Mouse (Mus musculus): ENCODE data around the gene Gm11077.
A peak's percentile ranks its signal among the peaks of the same experiment; 100 is the strongest.

Gm11077 gene

DNA sequence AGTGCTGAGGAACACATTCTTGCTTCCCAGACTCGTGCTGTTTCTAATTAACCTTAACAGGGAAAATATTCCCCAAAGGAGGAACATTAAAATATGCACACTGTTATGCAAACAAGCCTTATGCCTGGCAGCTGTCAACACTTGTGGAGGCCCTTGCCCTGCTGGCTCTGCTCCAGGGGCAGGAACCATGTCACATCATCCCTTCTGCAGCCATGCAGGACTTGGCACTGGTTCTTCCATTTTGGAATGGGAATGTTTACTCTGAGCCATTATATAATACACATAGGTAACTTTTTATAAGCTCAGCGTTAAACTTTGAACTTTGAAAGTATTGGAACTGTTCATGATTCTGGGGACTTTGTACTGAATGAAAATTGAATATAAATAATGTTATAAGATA, 18.5 kb downstream of the Gm11077 start:
- DNase-seq (ENCODE audit: low spot score) = no peak

DNA sequence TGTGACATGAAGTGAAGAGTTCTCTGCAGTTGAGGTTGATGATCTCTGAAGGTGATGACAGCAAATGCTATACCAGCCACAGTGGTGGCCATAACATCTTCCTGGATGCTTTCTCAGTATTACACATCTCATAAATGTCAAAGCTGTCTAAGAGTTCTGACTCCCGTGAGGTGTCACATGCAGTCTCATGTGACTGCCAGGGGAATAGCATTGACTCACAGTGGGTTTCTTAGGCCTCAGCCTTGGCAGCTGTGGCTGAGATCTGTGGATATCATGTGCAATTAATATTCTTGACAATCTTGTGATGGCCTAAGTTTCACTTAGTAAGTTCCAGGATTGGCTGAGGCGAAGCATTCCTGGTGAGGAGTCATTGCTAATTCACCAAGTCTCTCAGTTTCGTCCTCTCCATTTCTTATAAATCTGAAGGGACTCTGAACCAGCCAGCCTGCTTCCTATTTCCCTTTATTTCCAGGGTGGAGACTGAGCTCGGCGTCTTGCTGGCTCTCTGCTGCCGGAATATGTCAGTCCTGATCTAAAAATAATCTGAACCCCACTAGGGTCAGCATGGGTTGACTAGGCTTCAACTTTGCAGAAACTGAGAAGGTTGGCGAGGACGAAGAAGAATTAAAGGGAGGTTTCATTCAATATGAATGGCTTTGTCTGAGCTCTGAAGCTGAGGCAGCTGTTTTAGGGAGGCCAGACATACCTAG, 21.4 kb downstream of the Gm11077 start:
- DNase-seq (ENCODE audit: low spot score) = no peak

DNA sequence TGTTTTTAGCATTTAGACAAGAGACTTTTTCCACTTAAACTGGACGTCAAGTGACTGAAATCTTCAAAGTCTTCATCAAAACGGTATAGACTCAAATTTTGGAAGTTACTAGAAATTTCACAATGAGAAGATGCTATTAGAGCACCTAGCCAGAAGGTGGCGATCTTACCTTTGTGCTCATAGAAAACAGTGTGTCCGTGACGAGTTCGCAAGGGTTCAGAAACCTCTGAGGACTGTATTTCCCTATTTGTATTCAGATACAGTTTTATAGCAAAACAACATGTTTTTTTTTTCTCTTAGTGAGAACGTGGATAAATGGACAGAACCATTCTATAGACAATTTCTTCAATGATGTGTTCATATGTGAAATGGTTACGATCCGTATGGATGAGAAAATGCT, 37.3 kb downstream of the Gm11077 start:
- peak; percentile 26 for DNase-seq (ENCODE audit: low spot score)

DNA sequence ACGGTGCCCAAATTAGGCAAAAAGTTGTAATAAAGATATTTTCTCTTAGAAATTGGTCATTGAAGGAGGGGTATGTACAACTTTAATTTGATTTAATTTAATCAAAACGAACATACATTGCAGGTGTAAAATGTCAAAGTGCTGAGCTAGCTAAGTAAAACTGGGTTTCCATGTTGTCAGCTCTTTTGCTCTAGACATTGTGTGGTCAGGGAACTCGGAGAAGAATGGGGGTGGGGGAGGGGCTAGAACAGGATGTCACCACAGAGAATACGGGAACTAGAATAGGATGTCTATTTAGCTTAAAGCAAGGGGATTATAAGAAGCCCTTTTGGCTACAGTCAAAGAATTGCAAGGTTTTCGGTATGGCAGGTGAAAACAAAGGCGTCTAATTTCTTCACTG, 38.2 kb downstream of the Gm11077 start:
- no peak for DNase-seq (ENCODE audit: low spot score)

DNA sequence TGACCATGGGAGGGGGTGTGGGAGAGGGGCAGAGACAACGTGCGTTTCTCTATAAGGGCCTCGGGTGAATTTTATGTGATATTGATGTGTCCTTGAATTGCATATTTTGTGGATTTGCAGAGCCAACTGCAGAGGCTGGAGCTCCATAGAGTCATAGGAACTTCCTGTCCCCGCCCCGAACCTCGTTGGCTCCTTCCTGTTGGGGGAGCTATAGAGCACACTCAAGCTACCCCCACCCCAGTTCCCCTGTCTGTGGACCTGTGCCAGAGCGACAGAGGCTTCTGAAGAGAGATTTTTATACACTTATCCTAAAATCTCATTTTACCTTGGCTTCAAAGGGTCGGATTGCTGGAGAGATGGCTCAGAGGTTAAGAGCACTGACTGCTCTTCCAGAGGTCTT, 39.1 kb downstream of the Gm11077 start:
- no peak for DNase-seq (ENCODE audit: low spot score)

DNA sequence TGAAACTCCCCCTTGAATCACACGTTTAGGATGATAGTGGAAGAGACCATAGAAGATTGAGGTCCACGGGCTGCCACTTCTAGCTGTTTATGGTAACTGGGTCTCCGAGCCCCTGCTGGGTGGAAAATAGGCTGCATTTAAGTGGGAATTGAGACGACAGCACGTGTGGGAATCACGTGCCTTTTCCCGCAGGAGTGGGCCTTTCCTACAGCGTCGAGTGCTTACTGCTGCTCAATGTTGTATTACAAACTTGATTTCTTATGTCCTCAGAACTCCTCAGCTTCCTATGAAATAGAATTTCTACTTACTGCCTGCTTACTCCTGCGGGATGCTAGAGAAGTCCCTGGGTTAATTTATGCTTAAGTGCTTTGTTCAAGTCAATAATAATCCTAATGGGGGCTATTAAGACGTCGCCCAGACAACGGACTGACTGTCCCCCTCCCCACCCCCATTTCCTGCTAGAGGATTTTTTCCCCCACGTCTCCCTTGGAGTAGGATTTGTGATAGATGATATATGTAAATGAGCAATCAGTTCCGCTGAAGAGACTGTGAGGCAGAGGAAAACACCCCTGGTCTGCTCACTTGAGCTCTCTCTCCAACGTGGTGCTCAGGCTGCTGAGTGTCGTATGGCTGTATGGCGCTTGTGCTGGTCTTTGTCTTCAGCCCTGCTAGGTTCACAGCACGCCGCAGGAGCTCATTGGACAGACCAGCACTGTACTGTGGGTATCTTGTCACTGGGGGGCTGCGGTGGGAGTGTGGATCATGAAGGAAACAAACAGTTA, 40.0 kb downstream of the Gm11077 start:
- no peak for DNase-seq (ENCODE audit: low spot score)

DNA sequence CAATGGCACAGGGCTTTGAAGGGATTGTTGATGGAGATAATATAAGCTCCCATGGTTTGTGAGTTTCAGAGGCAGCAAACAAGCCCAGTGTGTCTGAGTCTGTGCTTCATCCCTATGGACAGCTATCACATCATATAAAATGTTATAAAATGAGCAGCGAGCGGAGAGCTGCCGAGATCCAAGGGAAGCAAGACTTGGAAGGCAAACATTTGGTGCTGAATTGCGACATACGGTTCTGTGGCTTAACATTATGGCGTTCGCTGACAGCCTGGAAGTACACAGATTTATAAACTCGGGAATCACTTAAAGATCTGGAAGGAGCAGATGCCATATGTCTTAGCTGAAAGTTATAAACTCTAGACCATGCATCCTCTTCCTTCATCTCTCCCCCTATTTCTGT, 47.2 kb downstream of the Gm11077 start:
- no peak for DNase-seq (ENCODE audit: low spot score)

DNA sequence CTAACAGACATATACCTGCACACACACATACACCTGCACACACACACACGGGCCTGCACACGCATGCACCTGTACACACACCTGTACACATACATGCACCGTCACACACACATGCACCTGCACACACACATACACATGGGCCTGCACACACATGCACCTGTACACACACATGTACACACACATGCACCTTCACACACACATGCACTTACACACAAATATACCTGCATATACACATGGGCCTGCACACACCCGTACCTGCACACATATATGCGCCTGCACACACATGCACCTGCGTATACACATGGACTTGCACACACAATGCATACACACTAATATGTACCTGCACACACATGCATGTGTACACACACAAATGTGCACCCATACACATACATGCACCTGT, 53.4 kb downstream of the Gm11077 start:
- no peak for DNase-seq (ENCODE audit: low spot score)

DNA sequence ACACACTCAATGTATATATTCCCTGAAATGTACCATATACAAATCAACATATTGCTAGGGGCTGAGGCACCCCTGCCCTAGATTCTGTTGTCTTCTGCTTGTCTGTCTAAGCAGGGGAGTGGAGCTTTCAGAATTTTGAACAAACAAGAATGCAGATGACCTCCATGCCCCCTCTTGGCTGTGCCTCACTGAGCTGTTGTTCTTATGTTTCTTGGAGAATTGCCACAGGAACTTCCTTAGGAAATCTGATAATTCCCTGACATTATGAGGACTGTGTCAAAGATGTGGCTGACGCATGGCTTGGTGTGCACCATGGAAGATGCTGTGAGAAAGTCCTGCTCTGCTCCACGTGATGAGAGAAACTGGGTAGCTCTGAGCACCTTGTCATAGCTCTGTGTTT, 57.0 kb downstream of the Gm11077 start:
- DNase-seq (ENCODE audit: low spot score) = no peak

DNA sequence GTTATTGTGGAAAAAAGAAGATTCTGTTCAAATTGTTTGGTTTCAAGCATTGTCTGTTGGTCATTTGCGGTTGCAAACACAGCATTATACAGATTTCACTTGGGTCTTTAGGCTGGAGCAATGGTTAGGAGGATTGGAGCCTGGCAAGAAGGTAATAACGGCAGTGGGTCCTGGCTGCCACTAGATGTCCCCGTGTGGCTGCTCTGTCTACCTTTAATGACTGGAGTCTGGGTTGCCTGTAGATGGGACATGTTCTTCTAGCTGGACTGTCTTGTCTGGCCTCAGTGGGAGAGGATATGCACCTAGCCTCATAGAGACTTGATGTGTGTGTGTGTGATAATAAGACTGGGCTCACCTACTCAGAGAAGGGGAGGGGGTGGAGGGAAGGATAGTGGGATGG, 60.8 kb downstream of the Gm11077 start:
- DNase-seq (ENCODE audit: low spot score) = no peak

DNA sequence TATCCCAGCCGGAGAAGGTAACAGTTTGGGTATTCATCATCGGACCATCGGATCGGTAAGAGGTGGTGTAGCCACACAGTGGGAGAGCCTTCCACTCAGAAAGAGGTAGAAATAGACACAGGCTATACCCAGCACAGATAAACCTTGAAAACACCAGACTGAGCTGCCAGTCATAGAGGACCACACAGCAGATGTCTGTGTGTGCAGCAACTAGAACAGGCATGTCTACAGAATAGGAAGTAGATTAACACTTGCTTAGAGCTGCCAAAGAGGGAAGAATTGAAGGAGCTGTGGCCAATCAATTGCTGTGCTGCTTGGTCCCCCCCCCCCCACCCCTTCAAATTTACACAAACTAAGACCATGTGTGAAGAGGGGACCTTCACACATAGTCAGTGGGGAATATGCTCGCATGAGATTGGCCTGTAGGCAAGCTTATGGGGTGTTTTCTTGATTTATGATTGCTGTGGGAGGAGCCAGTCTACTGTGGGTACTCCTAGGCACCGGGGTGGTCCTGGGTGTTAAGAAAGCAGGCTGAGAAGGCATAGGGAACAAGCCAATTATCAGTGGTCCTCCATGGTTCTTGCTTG, 64.7 kb downstream of the Gm11077 start:
- DNase-seq (ENCODE audit: low spot score) = no peak

DNA sequence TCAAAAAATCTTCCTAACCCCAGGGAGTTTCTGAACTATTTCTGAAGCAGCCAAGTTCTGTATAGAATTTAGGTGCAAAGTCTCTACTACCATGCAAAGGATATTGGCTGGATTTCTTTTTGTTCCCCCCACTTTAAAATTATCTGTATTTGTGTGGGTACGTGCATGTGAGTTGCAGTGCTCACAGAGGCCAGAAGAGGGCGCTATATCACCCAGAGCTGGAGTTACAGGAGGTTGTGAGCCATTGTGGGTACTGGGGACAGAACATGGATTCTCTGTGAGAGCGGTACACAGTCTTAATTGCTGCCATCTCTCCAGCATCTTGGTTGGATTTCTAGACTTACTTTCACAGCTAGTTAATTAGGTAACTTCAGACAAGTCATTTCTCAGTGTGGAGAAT, 69.8 kb downstream of the Gm11077 start:
- no peak for DNase-seq (ENCODE audit: low spot score)

DNA sequence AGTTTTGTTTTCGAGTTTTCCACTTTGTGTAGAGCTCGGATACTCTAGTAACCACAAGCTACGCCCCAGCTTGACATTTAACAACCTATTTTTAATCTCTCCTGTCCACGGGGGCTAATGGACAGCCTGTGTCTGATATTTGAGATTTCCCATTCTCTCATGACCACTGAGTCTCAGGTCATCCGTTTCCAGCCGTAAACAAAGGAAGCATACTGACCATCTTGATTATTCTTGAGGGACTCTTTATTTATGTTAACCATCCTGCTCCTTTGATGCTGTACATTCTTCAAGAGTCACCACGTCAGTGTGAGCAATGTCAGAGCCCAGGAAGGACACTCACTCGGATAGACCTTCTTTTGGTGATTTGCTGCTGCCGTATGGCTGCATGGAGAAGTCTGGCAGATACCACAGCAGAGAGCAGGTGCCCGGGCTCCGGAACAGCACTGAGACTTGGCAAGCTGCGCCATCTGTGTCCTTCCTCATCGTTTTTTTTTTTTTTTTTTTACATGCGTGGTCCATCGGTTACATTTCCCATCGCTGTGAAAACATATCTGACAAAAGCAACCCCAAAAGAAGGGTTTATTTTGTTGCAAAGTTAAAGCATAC, 70.5 kb downstream of the Gm11077 start:
- DNase-seq (ENCODE audit: low spot score) = no peak

DNA sequence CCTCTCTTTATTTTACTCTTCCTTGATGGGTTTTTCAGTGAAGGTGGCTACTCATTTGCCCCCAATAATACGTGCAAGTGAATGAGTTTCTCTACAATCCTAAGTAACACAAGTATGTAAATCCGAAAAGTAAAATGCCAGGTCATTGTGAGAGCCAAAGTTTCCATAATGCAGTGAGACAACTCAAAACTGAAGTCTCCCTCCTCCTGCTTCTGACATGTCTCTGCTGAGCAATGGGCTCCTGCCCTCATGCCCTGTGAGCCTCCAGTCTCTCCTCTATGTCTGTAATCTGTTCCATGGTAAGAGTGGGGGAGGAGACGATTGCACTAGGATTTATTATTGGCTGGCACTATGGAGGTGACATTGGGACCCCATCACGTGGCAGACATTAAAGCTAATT, 71.5 kb downstream of the Gm11077 start:
- DNase-seq (ENCODE audit: low spot score) = no peak

Data from urinary bladder, postnatal 14 days (tissue).